Mouse (Mus musculus) myocyte (in vitro differentiated cells): Measurements from ENCODE around the gene Ier5l. TPM values are rescaled to one million over a fixed set of nuclear protein-coding genes. Genes with fewer than 3 reads are reported as not detected.

Source experiments
- H3K27me3 ChIP-seq: one replicate; pipeline ENCODE4 v1.6.1; 2011; ENCODE audit not compliant: control insufficient read depth, insufficient read depth, insufficient read length
- H3K36me3 ChIP-seq: one replicate; pipeline ENCODE4 v1.6.1; 2011; ENCODE audit not compliant: control insufficient read depth, insufficient read depth
- H3K4me2 ChIP-seq: one replicate; pipeline ENCODE4 v1.6.1; 2011; ENCODE audit warnings: low read depth, control low read depth
- H3K4me3 ChIP-seq: one replicate; pipeline ENCODE4 v1.5.1; 2011; ENCODE audit warnings: mild to moderate bottlenecking, control low read depth, moderate library complexity
- H3K79me2 ChIP-seq: one replicate; pipeline ENCODE4 v1.6.1; 2011; ENCODE audit not compliant: control insufficient read depth, insufficient read depth
- H3ac ChIP-seq: one replicate; pipeline ENCODE4 v1.6.1; 2011; ENCODE audit not compliant: control insufficient read depth, insufficient read length
- CEBPB ChIP-seq: IDR thresholded peaks from 2 replicates; pipeline ENCODE4 v1.6.1; 2011; ENCODE audit warnings: mild to moderate bottlenecking, moderate library complexity; ENCODE audit not compliant: poor library complexity, insufficient read depth, severe bottlenecking
- E2F4 ChIP-seq: IDR thresholded peaks from one replicate; pipeline ENCODE4 v1.6.1; 2011; ENCODE audit warnings: mild to moderate bottlenecking, control low read depth, moderate library complexity; ENCODE audit not compliant: insufficient read depth
- MAX ChIP-seq: IDR thresholded peaks from one replicate; pipeline ENCODE4 v1.6.1; 2011; ENCODE audit warnings: low read depth, mild to moderate bottlenecking, control low read depth
- MYOD1 ChIP-seq, 3 experiments: IDR thresholded peaks; one replicate each; pipeline ENCODE4 v1.6.1; 2011; ENCODE audit warnings: control low read depth in 2 of 3, low read depth in 2 of 3, mild to moderate bottlenecking in 2 of 3, moderate library complexity in 1 of 3; ENCODE audit not compliant: insufficient read length in 2 of 3, control insufficient read depth in 1 of 3
- MYOG ChIP-seq, 3 experiments: IDR thresholded peaks; one replicate each; pipeline ENCODE4 v1.6.1; 2011; ENCODE audit warnings: control low read depth in 2 of 3, low read depth in 2 of 3, mild to moderate bottlenecking in 2 of 3; ENCODE audit not compliant: insufficient read length in 2 of 3, control insufficient read depth in 1 of 3, insufficient read depth in 1 of 3
- POLR2A ChIP-seq: IDR thresholded peaks from one replicate; pipeline ENCODE4 v1.6.1; 2011; ENCODE audit warnings: low read depth, mild to moderate bottlenecking, control low read depth, moderate library complexity; ENCODE audit not compliant: insufficient read length
- POLR2AphosphoS2 ChIP-seq: IDR thresholded peaks from one replicate; pipeline ENCODE4 v1.6.1; 2011; ENCODE audit warnings: low read depth, control low read depth; ENCODE audit not compliant: insufficient read length
- REST ChIP-seq: IDR thresholded peaks from one replicate; pipeline ENCODE4 v1.6.1; 2011; ENCODE audit warnings: mild to moderate bottlenecking, control low read depth, moderate library complexity; ENCODE audit not compliant: insufficient read depth, insufficient read length
- SRF ChIP-seq: IDR thresholded peaks from one replicate; pipeline ENCODE4 v1.6.1; 2011; ENCODE audit warnings: low read depth; ENCODE audit not compliant: control insufficient read depth, insufficient read length
- TCF12 ChIP-seq: IDR thresholded peaks from one replicate; pipeline ENCODE4 v1.6.1; 2011; ENCODE audit warnings: mild to moderate bottlenecking, control low read depth; ENCODE audit not compliant: poor library complexity, insufficient read depth, severe bottlenecking
- TCF3 ChIP-seq: IDR thresholded peaks from one replicate; pipeline ENCODE4 v1.6.1; 2011; ENCODE audit warnings: low read depth, control low read depth; ENCODE audit not compliant: insufficient read length
- USF1 ChIP-seq: IDR thresholded peaks from one replicate; pipeline ENCODE4 v1.6.1; 2011; ENCODE audit warnings: low read depth, mild to moderate bottlenecking, control low read depth, moderate library complexity
- polyA plus RNA-seq: library from polyadenylated mRNA; unstranded; fragments of >200 nt; fragmentation: generic; extraction: Trizol; gene quantifications from one replicate; pipeline ENCODE4 v1.2.1, GENCODE M21; 2012; ENCODE audit warnings: missing spikeins

The Ier5l gene
- polyA plus RNA-seq, 1 experiment, result 20.5 TPM

DNA sequence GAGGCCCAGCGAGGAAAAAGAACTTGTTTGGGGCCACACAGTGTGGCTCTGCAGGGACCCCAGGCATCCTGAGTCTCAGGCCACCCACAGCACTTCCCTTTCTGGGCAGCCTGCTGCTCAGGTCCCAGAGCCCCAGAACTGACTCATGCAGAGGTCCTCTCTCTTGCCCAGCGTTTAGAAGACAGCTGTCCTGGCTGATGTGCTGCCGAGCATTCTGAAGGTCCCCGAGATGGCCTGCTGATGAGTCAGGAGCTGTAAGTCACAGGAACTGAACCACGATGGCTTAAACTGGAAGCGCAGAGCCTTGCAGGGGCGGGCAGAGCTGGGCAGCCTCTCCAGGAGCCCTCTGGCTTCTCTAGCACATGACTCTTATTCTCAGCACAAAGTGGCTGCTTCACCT, 13.6 kb upstream of the Ier5l start:
- Histone ChIP-seq H3ac (no peak overlapping the region), H3K36me3 (no peaks in the 10 kb centered on the region), H3K79me2 (no peaks in the 10 kb centered on the region), H3K4me2 (peak overlapping the region; percentile 20), H3K4me3 (no peak overlapping the region), H3K27me3 (no peaks in the 10 kb centered on the region)
- no peak for TF ChIP-seq SRF
- no peak for TF ChIP-seq MAX
- peak in 2 of 3 experiments; percentile 78 to 87 for TF ChIP-seq MYOG (IDR thresholded peaks at IDR 0.05; ENCODE audit: control insufficient read depth in 1 of 3, insufficient read depth in 1 of 3, insufficient read length in 2 of 3, low read depth in 2 of 3)
- TF ChIP-seq TCF12, result peak; percentile 15
- peak; percentile 27 to 79 (median 63) for TF ChIP-seq MYOD1 (IDR thresholded peaks at IDR 0.05; ENCODE audit: control insufficient read depth in 1 of 3, insufficient read length in 2 of 3, low read depth in 2 of 3)
- no peak for TF ChIP-seq CEBPB
- TF ChIP-seq POLR2A, result no peak
- TF ChIP-seq E2F4, result no peak
- TF ChIP-seq POLR2AphosphoS2, result no peak
- TF ChIP-seq USF1, result no peak
- TF ChIP-seq REST, result no peak
- no peak for TF ChIP-seq TCF3

DNA sequence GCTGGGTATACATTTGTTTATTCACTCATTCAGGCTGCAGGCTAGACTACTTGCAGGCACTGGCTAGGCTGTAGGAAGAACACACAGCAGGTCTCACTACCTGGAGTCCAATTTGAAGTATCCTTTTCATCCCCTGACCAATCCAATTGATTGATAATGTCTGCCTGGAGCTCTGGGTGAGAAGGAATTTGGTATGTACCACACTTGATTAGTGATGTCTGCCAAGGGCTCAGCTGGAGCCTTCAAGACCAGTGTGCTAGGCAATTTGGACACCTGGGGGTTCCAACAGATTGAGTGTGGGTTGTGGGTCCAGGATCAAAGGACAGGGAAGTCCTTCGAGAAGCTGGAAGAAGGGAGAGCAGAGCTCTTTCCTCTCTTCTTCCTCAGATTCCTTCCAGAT, 4.5 kb upstream of the Ier5l start:
- Histone ChIP-seq H3K36me3 (no peaks in the 10 kb centered on the region), H3K4me3 (no peak overlapping the region), H3ac (no peak overlapping the region), H3K79me2 (no peaks in the 10 kb centered on the region), H3K4me2 (no peak overlapping the region), H3K27me3 (no peaks in the 10 kb centered on the region)
- no peak for TF ChIP-seq REST
- TF ChIP-seq USF1, result no peak
- no peak for TF ChIP-seq SRF
- TF ChIP-seq TCF3, result no peak
- TF ChIP-seq TCF12, result no peak
- no peak for TF ChIP-seq MYOD1 (IDR thresholded peaks at IDR 0.05; ENCODE audit: control insufficient read depth in 1 of 3, insufficient read length in 2 of 3, low read depth in 2 of 3)
- TF ChIP-seq CEBPB, result no peak
- TF ChIP-seq MYOG (IDR thresholded peaks at IDR 0.05; ENCODE audit: control insufficient read depth in 1 of 3, insufficient read depth in 1 of 3, insufficient read length in 2 of 3, low read depth in 2 of 3), result no peak
- TF ChIP-seq E2F4, result no peak
- no peak for TF ChIP-seq POLR2AphosphoS2
- TF ChIP-seq POLR2A, result no peak
- TF ChIP-seq MAX, result no peak

DNA sequence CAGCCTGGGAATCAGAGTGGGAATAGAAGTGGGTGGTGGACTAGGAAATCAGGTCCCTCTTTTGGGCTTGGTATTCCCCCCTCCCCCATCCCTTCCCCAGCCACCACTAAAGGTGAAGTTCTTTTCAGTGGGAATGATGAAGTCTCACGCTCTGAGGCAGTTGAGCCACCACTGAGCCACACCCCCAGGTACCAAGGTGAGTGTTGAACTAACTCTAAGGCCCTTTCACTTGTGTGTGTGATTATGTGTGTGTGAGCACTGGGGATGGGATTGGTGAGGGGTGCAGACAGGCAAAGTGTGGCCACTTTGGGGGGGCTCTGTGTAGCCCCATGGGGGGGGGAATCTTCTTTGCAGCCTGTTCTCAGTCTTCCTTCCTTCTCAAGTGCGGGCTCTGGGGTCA, 2.2 kb upstream of the Ier5l start:
- H3ac ChIP-seq, result no peak overlapping the region
- no peak overlapping the region for H3K4me2 ChIP-seq
- no peak overlapping the region for H3K4me3 ChIP-seq
- TF ChIP-seq TCF3 (no peak), MYOG (IDR thresholded peaks at IDR 0.05; ENCODE audit: control insufficient read depth in 1 of 3, insufficient read depth in 1 of 3, insufficient read length in 2 of 3, low read depth in 2 of 3) (no peak)
- H3K36me3 ChIP-seq, result no peaks in the 10 kb centered on the region
- no peaks in the 10 kb centered on the region for H3K27me3 ChIP-seq
- H3K79me2 ChIP-seq, result no peaks in the 10 kb centered on the region

DNA sequence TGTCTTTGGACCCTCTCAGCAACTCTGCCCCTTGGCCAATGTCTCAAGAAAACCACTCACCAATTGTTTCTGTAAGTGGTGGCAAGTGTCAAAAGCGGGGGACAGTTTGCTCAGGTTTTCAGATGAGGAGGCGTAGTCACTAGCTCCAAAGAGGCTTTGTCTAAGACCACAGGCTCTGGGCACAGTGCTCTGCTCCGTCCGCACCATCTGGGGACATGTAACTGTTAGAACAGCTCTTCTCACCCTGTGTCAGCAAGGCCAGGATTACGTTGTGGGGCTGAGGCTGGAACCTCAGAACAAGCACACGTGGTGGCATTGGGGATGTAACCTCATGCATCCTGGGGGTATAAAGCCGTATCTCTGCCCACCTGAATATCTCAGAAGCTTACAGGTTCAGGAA, 1.4 kb upstream of the Ier5l start:
- H3K27me3 ChIP-seq, result no peaks in the 10 kb centered on the region
- no peak overlapping the region for H3K4me2 ChIP-seq
- no peak overlapping the region for H3K4me3 ChIP-seq
- no peak overlapping the region for H3ac ChIP-seq
- H3K79me2 ChIP-seq, result no peaks in the 10 kb centered on the region
- no peak for TF ChIP-seq MYOG (IDR thresholded peaks at IDR 0.05; ENCODE audit: control insufficient read depth in 1 of 3, insufficient read depth in 1 of 3, insufficient read length in 2 of 3, low read depth in 2 of 3)
- TF ChIP-seq POLR2AphosphoS2, result no peak
- TF ChIP-seq MAX, result no peak
- TF ChIP-seq MYOD1 (IDR thresholded peaks at IDR 0.05; ENCODE audit: control insufficient read depth in 1 of 3, insufficient read length in 2 of 3, low read depth in 2 of 3), result no peak
- no peak for TF ChIP-seq POLR2A
- no peak for TF ChIP-seq TCF12
- TF ChIP-seq SRF, result no peak
- H3K36me3 ChIP-seq, result no peaks in the 10 kb centered on the region

DNA sequence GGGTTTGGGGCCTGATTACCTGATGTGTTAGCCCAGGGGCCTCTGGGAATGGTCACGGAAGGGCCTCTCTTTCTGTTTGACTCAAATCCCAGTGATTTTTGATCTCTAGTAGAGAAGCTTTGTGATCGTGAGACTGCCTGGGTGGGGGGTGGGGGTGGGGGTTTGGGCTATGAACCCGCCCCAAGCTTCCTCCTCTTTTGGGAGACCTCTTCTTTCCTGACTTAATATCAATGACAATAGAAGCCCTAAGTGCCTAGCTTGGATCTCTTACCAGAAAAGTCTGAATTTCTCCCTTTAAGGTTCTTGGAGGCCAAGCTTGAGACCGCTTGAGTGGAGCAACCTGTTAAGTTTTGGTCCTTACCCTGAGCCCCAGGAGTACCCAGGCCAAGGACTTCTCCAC, 757 bp upstream of the Ier5l start:
- H3K79me2 ChIP-seq, result no peaks in the 10 kb centered on the region
- H3K27me3 ChIP-seq, result no peaks in the 10 kb centered on the region
- no peaks in the 10 kb centered on the region for H3K36me3 ChIP-seq
- peak overlapping the region; percentile 68 for H3K4me3 ChIP-seq
- peak overlapping the region; percentile 83 for H3K4me2 ChIP-seq
- TF ChIP-seq TCF3 (no peak), MAX (no peak), E2F4 (no peak), POLR2AphosphoS2 (no peak), REST (no peak), POLR2A (no peak), MYOD1 (IDR thresholded peaks at IDR 0.05; ENCODE audit: control insufficient read depth in 1 of 3, insufficient read length in 2 of 3, low read depth in 2 of 3) (no peak), SRF (no peak), MYOG (IDR thresholded peaks at IDR 0.05; ENCODE audit: control insufficient read depth in 1 of 3, insufficient read depth in 1 of 3, insufficient read length in 2 of 3, low read depth in 2 of 3) (no peak), TCF12 (no peak), USF1 (no peak), CEBPB (no peak)
- no peak overlapping the region for H3ac ChIP-seq
